Mouse (Mus musculus) thymus, postnatal 14 days (tissue): ENCODE results near the gene Rnf149.
A peak's percentile ranks its signal among the peaks of the same experiment; 100 is the strongest.
"Not testable (repeated sequence)": the region's sequence is repeated elsewhere in the genome, so short reads cannot be mapped to it uniquely, and the experiment has no call there.

Source experiments
- DNase-seq: peaks from one replicate; pipeline ENCODE4 v3.0.0; 2021

Rnf149 gene

GRCm38 (mm10) chr1:39577253-39577705, at the start of gene Rnf149:
Rnf149 (minus strand) TSS chr1:39577405.
- peak; percentile 99 for DNase-seq

- DNase-seq: no peak
Observed at GRCm38 (mm10) chr1:39625491-39625890, 48.3 kb upstream of the Rnf149 start.

GRCm38 (mm10) chr1:39623729-39624128, 46.5 kb upstream of the Rnf149 start:
- no peak for DNase-seq

- no peak for DNase-seq
Observed at GRCm38 (mm10) chr1:39623106-39623505, 45.9 kb upstream of the Rnf149 start.

GRCm38 (mm10) chr1:39618524-39618923, 41.3 kb upstream of the Rnf149 start:
- no peak for DNase-seq

DNA sequence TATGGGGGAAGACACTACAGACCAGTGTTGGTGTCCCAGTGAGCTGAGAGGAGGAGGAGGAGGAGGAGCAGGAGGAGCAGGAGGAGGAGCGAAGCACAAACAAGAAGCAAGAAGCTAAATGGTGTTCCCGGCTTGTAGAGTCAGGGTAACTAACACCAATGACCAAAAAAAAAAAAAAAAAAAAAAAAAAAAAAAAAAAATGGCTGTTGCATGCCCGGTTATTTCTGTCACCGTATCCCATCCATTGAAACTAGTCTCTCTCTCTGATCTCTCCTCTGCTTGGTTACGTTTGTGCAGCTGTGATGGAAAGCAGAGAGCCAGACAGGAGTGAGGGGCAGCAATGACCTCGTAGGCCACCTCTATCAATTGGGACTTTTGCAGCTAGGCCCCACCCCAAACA, 38.3 kb upstream of the Rnf149 start:
- DNase-seq: no peak

DNA sequence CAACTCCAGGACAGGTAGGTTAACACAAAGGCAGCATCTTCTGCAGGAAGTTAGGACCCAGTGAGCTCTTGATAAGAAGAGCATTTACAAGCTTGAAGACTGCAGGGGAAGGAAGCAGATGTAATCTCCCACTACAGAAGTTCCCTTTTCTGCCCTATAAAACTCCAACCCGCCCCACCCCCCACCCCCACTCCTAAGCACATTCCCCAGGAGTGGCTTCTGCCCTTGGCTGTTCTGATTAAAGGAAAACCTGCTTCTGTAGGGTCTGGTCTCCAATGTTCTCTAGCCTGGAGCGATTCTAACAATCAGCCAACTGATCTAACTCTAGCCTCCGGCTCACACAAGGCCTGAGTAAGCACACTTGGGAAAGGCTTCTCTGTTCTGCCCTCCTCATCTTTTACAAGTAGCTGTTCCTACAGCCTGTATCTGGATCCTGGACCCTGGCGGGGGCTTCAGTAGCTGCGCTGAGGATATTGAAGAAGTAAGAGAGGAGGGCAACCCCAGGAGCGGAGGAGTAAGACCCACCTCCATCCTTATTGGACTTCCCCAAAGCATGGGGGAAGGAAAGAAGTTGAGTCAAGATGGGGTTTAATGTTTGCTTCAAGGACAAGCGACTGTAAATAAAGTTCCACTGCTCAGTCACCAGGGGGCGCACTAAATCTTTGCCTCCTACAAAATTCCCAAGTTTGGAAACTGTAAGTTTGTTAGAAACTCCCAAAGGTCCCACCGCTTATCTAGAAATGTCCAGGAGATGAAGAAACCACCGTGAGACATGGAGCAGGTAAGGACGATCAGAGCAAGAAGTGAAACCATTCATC, 37.5 kb upstream of the Rnf149 start:
- peak; percentile 41 for DNase-seq

- no peak for DNase-seq
Observed at GRCm38 (mm10) chr1:39613061-39613460, 35.9 kb upstream of the Rnf149 start.

DNA sequence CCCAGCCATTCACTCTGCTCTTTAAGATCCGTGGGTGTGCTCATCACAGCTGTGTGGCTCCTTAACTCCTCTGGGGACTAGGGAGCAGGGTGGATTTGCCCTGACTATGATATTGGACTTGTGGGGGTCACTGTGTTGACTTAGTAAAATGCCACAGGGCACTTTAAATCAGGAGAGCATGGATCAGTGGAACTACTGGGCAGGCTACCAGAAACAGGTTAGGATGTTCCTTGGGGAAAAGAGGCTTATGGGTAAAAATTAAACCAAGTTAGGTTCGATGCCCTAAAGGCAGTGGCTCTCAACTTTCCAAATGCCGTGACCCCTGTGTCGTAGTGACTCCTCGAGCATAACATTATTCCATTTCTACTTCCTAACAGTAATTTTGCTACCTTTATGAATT, 35.3 kb upstream of the Rnf149 start:
- no peak for DNase-seq

GRCm38 (mm10) chr1:39608534-39608933, 31.3 kb upstream of the Rnf149 start:
- no peak for DNase-seq

DNA sequence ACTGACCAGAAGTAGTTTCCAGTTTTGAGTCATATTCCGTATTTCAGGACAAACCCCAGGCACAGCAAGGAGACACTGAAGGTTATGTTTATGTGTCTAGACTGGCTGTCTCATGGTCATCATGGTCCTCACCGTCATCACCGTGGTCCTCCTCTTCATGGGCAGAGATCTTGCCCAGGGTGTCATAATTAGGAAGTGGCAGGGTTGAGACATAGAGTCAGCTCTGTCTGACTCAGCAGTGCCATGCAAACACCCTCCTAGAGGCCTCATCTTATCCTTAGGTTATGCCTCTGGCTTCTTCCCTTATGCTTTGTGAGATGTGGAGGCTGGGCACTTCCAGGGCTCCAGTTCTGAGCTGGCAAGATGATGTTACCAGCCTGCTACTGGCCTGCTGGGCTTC, 25.3 kb upstream of the Rnf149 start:
- no peak for DNase-seq

DNA sequence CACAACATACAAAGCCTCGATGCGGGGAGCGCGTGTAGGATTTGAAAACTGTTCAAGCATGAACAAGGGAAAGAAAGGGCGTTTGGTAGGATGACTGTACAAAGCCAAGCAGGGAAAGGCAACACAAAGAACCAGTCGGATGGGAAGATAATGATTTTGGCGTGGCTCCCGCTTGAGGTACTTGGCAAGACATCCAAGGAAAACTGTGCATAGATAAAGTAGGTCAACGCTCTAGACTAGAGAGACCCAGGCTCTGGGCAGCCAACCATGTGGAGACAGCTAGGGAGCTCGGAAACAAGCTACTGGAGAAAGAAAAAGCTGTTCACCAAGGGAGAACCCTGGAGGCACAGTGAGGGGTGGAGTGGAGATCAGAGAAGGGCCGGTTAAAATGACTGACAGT, 21.5 kb upstream of the Rnf149 start:
- no peak for DNase-seq

DNA sequence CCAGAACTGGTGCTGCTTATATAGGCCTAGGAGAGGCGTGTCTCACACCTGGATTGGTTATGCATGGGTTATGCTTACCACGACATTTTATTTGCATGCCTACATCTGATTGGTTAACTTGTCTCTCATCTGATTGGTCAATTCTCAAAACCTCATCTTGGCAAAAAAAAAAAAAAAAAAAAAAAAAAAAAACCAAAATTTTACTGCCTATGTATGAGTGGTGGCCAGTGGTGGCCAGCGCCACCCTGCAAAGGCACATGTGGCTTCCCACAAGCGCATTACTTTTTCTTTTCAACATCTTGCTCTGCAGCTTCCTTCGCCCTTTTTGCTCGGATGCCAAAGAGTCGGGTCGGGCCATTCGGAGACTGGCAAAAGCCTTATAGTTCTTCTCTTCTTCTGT, 19.9 kb upstream of the Rnf149 start:
- DNase-seq: not testable (repeated sequence)

DNA sequence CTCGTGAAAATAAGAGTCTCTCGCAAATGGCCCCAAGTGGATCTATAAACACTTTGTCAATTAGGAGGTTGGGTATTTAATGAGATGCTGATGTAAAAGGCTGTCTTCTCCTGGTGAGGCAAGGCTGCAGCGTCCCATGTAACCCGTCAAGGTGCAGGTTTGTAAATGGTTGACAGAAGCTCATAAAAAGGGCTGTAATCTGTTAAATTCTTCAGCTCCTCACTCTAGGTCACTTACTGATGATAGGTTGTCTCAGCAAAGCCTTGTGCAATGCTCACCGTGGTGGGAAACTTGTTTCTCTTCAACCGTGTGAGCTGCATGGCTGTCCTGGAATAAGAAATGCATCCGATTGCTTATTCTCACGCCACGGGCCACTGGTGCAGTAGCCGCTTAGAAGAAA, 16.6 kb upstream of the Rnf149 start:
- no peak for DNase-seq

GRCm38 (mm10) chr1:39592090-39592489, 14.9 kb upstream of the Rnf149 start:
- DNase-seq: no peak

DNA sequence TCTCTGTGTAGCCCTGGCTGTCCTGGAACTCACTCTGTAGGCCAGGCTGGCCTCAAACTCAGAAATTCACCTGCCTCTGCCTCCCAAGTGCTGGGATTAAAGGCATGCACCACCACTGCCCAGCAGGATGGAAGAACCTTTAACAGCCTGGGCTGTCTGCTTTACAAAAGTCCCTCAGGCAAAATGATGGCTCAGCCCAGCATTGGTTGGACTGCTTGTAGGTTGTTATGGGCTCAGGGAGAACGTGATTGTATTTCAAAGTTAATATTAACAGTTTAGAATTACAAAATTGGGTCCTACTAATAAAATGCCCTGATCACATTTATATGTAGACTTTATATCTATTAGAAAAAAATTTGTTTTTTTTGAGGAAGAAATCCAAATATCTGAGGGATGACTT, 14.4 kb upstream of the Rnf149 start:
- not testable (repeated sequence) for DNase-seq

DNA sequence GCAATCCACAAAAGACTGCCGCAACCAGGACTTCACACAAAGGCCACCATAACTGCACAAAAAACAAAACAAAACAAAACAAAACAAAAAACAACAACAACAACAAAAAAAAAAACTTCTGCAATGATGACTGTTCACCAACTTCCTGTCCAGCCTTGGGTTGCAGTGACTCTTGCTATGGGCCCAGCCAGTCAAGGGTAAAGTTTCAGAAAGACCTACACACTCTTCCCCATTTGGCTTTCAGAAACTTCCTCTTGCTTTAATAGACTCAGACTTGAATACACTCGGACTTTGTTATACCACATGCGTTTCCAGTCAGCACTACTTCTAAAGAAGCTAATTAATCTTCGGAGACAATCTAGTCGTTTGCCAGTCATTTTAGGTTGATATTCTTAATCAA, 13.0 kb upstream of the Rnf149 start:
- no peak for DNase-seq

- DNase-seq: no peak
Observed at GRCm38 (mm10) chr1:39585416-39585815, 8.2 kb upstream of the Rnf149 start.

GRCm38 (mm10) chr1:39583173-39583572, 6.0 kb upstream of the Rnf149 start:
- DNase-seq: no peak

DNA sequence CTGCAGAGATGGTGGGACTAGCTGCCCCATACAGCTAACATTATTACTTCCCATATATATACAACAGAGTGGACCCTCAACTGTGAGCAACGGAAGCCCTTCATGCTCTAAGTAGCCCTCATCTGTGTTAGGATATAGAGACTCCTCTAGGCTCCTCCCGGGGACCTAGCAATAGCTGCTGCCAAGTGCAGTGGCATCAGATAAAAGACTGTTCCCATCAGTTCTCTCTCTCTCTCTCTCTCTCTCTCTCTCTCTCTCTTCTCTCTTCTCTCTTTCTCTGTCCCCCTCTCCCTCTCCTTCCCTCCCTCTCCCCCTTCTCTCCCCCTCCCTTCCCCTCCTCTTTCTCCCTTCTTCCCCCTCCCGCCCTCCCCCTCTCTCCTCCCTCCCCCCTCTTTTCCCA, 4.0 kb upstream of the Rnf149 start:
- no peak for DNase-seq

DNA sequence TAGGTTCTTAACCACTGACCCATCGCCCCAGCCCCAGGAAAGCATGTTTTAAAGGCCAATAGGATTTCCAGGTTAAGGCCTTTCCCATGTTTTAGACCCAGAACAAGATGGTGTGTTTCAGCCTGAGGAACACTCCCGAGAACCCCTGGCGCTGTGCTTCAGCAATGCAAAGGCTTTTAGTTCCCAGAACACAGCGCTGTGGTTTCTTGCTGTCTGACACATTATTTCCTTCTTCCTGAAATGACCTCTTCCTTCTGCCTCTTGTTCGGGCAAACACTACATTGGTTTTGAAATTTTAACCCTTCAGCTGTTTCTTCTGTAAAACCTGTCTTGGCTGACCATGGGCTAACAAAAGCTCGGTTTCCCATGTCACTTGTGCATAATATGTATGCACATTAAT, 1.9 kb upstream of the Rnf149 start:
- no peak for DNase-seq

GRCm38 (mm10) chr1:39578446-39578845, 1.2 kb upstream of the Rnf149 start:
- no peak for DNase-seq

- peak; percentile 77 for DNase-seq
Observed at GRCm38 (mm10) chr1:39576431-39577243, 568 bp downstream of the Rnf149 start.

GRCm38 (mm10) chr1:39575778-39576375, 1.3 kb downstream of the Rnf149 start:
- no peak for DNase-seq
